Mouse (Mus musculus) stomach, embryonic 14.5 days (tissue): ENCODE results near the gene Cops7b. TPM values are rescaled to one million over a fixed set of nuclear protein-coding genes. Genes with fewer than 3 reads are reported as not detected.

Source experiments
- ATAC-seq: fragments of 200-750 bp; cut with Nextera tagmentation; 2 replicates; pipeline ENCODE4 v1.8.0; 2017; ENCODE audit warnings: low read depth, moderate TSS enrichment; ENCODE audit not compliant: insufficient number of reproducible peaks, insufficient read depth, low FRiP score
- H3K27ac ChIP-seq: fragments of 300-500 bp; sonication (generic); 2 replicates; pipeline ENCODE4 v1.5.1; 2014; ENCODE audit warnings: mild to moderate bottlenecking, low read length, moderate library complexity, mixed read lengths
- H3K27me3 ChIP-seq: fragments of 300-500 bp; sonication (generic); 2 replicates; pipeline ENCODE4 v1.6.1; 2014; ENCODE audit warnings: low read length, control low read depth, mixed read lengths; ENCODE audit not compliant: control insufficient read depth, insufficient read depth
- H3K36me3 ChIP-seq: fragments of 300-500 bp; sonication (generic); 2 replicates; pipeline ENCODE4 v1.6.1; 2014; ENCODE audit warnings: mild to moderate bottlenecking, control low read depth, low read length, moderate library complexity, mixed read lengths; ENCODE audit not compliant: control insufficient read depth, insufficient read depth
- H3K4me1 ChIP-seq: fragments of 300-500 bp; sonication (generic); 2 replicates; pipeline ENCODE4 v1.6.1; 2014; ENCODE audit warnings: low read length, control low read depth, mixed read lengths; ENCODE audit not compliant: control insufficient read depth, insufficient read depth
- H3K4me2 ChIP-seq: fragments of 300-500 bp; sonication (generic); replicated peaks from 2 replicates; pipeline ENCODE4 v1.6.1; 2014; ENCODE audit warnings: low read depth, low read length, control low read depth
- H3K4me3 ChIP-seq: fragments of 300-500 bp; sonication (generic); 2 replicates; pipeline ENCODE4 v1.5.1; 2014; ENCODE audit warnings: low read depth, low read length, control low read depth
- H3K9ac ChIP-seq: fragments of 300-500 bp; sonication (generic); replicated peaks from 2 replicates; pipeline ENCODE4 v1.6.1; 2014; ENCODE audit warnings: low read depth, mild to moderate bottlenecking, control low read depth, low read length, moderate library complexity, mixed read lengths
- H3K9me3 ChIP-seq: fragments of 300-500 bp; sonication (generic); 2 replicates; pipeline ENCODE4 v1.6.1; 2016; ENCODE audit warnings: low read depth, low read length, control low read depth; ENCODE audit not compliant: control insufficient read depth
- WGBS: fragments of 180-500 bp; shearing (Covaris S2); extraction: QIAGEN DNeasy Blood & Tissue Kit; methylation state at CpG from one replicate; pipeline ENCODE4 v1.1.7; 2014; 5-methylcytosine and 5-hydroxymethylcytosine counted together
- polyA plus RNA-seq: library from polyadenylated mRNA; unstranded; fragments of >200 nt; fragmentation: Nextera tagmentation; extraction: Ambion mirVana; gene quantifications from 2 replicates; pipeline ENCODE4 v1.2.1, GENCODE M21; 2014

Cops7b gene
- polyA plus RNA-seq, 1 experiment from 2014 or later: 38.9 TPM

- Histone ChIP-seq H3K4me2 (peak overlapping the region; percentile 82), H3K4me3 (peak overlapping the region; percentile 69), H3K27me3 (no peaks in the 10 kb centered on the region), H3K9ac (peak overlapping the region; percentile 49), H3K9me3 (no peaks in the 10 kb centered on the region), H3K36me3 (no peaks in the 10 kb centered on the region), H3K27ac (peak overlapping the region; percentile 18; the same call in 1 of the 2 replicates), H3K4me1 (peaks cover 2% of the 10 kb centered on the region)
- WGBS: 2% methylated on average over 29 of the region's 38 CpGs
- ATAC-seq: peak; percentile 75
Observed at GRCm38 (mm10) chr1:86581692-86582450, 833 bp upstream of the Cops7b start.

GRCm38 (mm10) chr1:86583709-86584108 lies 1.0 kb downstream of the Cops7b start:
- H3K9ac ChIP-seq: no peak overlapping the region
- ATAC-seq: no peak
- 62% methylated on average over 2 of the region's 2 CpGs for WGBS
- no peak overlapping the region; the same call in 1 of the 2 replicates for H3K4me2 ChIP-seq
- H3K4me1 ChIP-seq: peaks cover 8% of the 10 kb centered on the region
- no peaks in the 10 kb centered on the region for H3K27me3 ChIP-seq
- no peak overlapping the region for H3K27ac ChIP-seq
- H3K4me3 ChIP-seq: no peak overlapping the region
- H3K9me3 ChIP-seq: no peaks in the 10 kb centered on the region
- no peaks in the 10 kb centered on the region for H3K36me3 ChIP-seq

- H3K9ac ChIP-seq: peak overlapping the region; percentile 72
Observed at GRCm38 (mm10) chr1:86586992-86587391, 4.3 kb downstream of the Cops7b start.

GRCm38 (mm10) chr1:86594539-86594938 lies 11.8 kb downstream of the Cops7b start:
- Histone ChIP-seq H3K36me3 (peaks cover 32% of the 10 kb centered on the region; the same call in 1 of the 2 replicates), H3K4me2 (no peak overlapping the region), H3K27ac (no peak overlapping the region), H3K4me3 (no peak overlapping the region), H3K9me3 (no peaks in the 10 kb centered on the region), H3K27me3 (no peaks in the 10 kb centered on the region), H3K4me1 (no peaks in the 10 kb centered on the region), H3K9ac (no peak overlapping the region)
- WGBS: 92% methylated on average over 7 of the region's 7 CpGs
- ATAC-seq: no peak

More at GRCm38 (mm10) chr1:86586992-86587391, 4.3 kb downstream of the Cops7b start:
- 0 out of 2 replicates have a peak, but pooled peaks have one; percentile 20 for ATAC-seq
- peaks cover 11% of the 10 kb centered on the region; the same call in 1 of the 2 replicates for H3K36me3 ChIP-seq
- H3K27ac ChIP-seq: no peak overlapping the region
- under 1% methylated on average over 26 of the region's 26 CpGs for WGBS
- H3K4me1 ChIP-seq: peaks cover 6% of the 10 kb centered on the region; the same call in 1 of the 2 replicates
- peak overlapping the region; percentile 85 for H3K4me2 ChIP-seq
- no peaks in the 10 kb centered on the region for H3K27me3 ChIP-seq
- H3K9me3 ChIP-seq: no peaks in the 10 kb centered on the region
- H3K4me3 ChIP-seq: peak overlapping the region; percentile 94

- 84% methylated on average over 6 of the region's 6 CpGs for WGBS
- no peaks in the 10 kb centered on the region for H3K9me3 ChIP-seq
- H3K4me3 ChIP-seq: no peak overlapping the region
- no peak overlapping the region for H3K4me2 ChIP-seq
- H3K9ac ChIP-seq: no peak overlapping the region
- no peaks in the 10 kb centered on the region for H3K27me3 ChIP-seq
- H3K27ac ChIP-seq: no peak overlapping the region
- H3K36me3 ChIP-seq: peaks cover 34% of the 10 kb centered on the region
- no peaks in the 10 kb centered on the region for H3K4me1 ChIP-seq
- no peak for ATAC-seq
Observed at GRCm38 (mm10) chr1:86595315-86595714, 12.6 kb downstream of the Cops7b start.

DNA sequence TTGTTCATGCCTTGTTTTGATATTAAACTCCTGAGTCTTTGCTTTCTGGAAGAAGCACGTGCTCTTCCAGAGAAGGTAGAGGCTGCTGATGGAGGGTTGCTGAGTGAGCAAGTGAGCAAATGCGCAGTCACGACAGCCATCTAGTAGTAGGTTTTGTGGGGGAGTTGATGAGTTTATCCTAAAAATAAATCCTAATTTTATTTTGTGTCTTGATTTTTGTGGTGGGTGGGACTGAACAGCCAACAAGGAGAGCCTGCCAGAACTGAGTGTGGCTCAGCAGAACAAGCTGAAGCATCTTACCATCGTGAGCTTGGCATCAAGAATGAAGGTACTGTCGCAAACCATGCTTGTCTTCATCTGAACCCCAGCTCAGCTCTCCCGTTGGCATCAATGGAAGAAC lies 13.8 kb downstream of the Cops7b start:
- no peak overlapping the region for H3K4me3 ChIP-seq
- H3K4me1 ChIP-seq: no peaks in the 10 kb centered on the region
- no peaks in the 10 kb centered on the region for H3K27me3 ChIP-seq
- H3K9me3 ChIP-seq: no peaks in the 10 kb centered on the region
- H3K9ac ChIP-seq: no peak overlapping the region
- H3K36me3 ChIP-seq: peaks cover 36% of the 10 kb centered on the region
- WGBS: 94% methylated on average over 6 of the region's 6 CpGs
- H3K4me2 ChIP-seq: no peak overlapping the region
- no peak for ATAC-seq
- H3K27ac ChIP-seq: no peak overlapping the region

GRCm38 (mm10) chr1:86598516-86598915 lies 15.8 kb downstream of the Cops7b start:
- Histone ChIP-seq H3K9me3 (no peaks in the 10 kb centered on the region), H3K36me3 (peaks cover 34% of the 10 kb centered on the region), H3K4me2 (no peak overlapping the region), H3K27ac (no peak overlapping the region), H3K4me1 (no peaks in the 10 kb centered on the region), H3K4me3 (no peak overlapping the region), H3K9ac (no peak overlapping the region), H3K27me3 (no peaks in the 10 kb centered on the region)
- no peak for ATAC-seq
- 76% methylated on average over 3 of the region's 3 CpGs for WGBS

GRCm38 (mm10) chr1:86600117-86600516 lies 17.4 kb downstream of the Cops7b start:
- ATAC-seq: no peak
- no peak overlapping the region for H3K4me2 ChIP-seq
- no peak overlapping the region for H3K9ac ChIP-seq
- H3K36me3 ChIP-seq: peaks cover 39% of the 10 kb centered on the region
- H3K4me3 ChIP-seq: no peak overlapping the region
- no peaks in the 10 kb centered on the region for H3K27me3 ChIP-seq
- no peaks in the 10 kb centered on the region for H3K9me3 ChIP-seq
- H3K27ac ChIP-seq: no peak overlapping the region
- WGBS: 88% methylated on average over 2 of the region's 2 CpGs
- H3K4me1 ChIP-seq: no peaks in the 10 kb centered on the region
